Mouse (Mus musculus): ENCODE results near the gene Nt5c2. TPM values are rescaled to one million over a fixed set of nuclear protein-coding genes. Genes with fewer than 3 reads are reported as not detected.

Nt5c2 gene
- polyA plus RNA-seq, 1 experiment: 76.9 TPM

GRCm38 (mm10) chr19:46849443-46849997, 165.4 kb downstream of the Nt5c2 start:
- Histone ChIP-seq H3K9ac (ENCODE audit: low read depth, poor library complexity, severe bottlenecking) (no peak overlapping the region; the same call in 1 of the 2 replicates), H3K4me3 (ENCODE audit: low read depth, low read length) (0 out of 2 replicates have a peak overlapping the region, but pooled peaks have one; percentile 26), H3K4me1 (ENCODE audit: control insufficient read depth, insufficient read depth, low read length) (peaks cover 11% of the 10 kb centered on the region), H3K27me3 (ENCODE audit: control insufficient read depth, insufficient read depth, low read length, poor library complexity, severe bottlenecking) (no peaks in the 10 kb centered on the region), H3K36me3 (ENCODE audit: control insufficient read depth, insufficient read depth, low read length, poor library complexity, severe bottlenecking) (no peaks in the 10 kb centered on the region), H3K9me3 (replicated peaks; ENCODE audit: control insufficient read depth, insufficient read depth, low read length, poor library complexity, severe bottlenecking) (no peaks in the 10 kb centered on the region), H3K27ac (ENCODE audit: insufficient read depth, low read length) (0 out of 2 replicates have a peak overlapping the region, but pooled peaks have one; percentile 4)
- TF ChIP-seq CTCF (IDR thresholded peaks at IDR 0.05; ENCODE audit: low read depth, low read length) (no peak), POLR2A (IDR thresholded peaks at IDR 0.05; ENCODE audit: insufficient read depth, low read length) (no peak), EP300 (IDR thresholded peaks at IDR 0.05; ENCODE audit: insufficient read depth, low read depth, low read length) (no peak)

- Histone ChIP-seq H3K27me3 (ENCODE audit: control insufficient read depth, insufficient read depth, low read length, poor library complexity, severe bottlenecking) (no peaks in the 10 kb centered on the region), H3K36me3 (ENCODE audit: control insufficient read depth, insufficient read depth, low read length, poor library complexity, severe bottlenecking) (no peaks in the 10 kb centered on the region), H3K27ac (ENCODE audit: insufficient read depth, low read length) (0 out of 2 replicates have a peak overlapping the region, but pooled peaks have one; percentile 21), H3K4me3 (ENCODE audit: low read depth, low read length) (no peak overlapping the region), H3K4me1 (ENCODE audit: control insufficient read depth, insufficient read depth, low read length) (peaks cover 7% of the 10 kb centered on the region), H3K9ac (ENCODE audit: low read depth, poor library complexity, severe bottlenecking) (no peak overlapping the region), H3K9me3 (replicated peaks; ENCODE audit: control insufficient read depth, insufficient read depth, low read length, poor library complexity, severe bottlenecking) (no peaks in the 10 kb centered on the region)
- TF ChIP-seq POLR2A (IDR thresholded peaks at IDR 0.05; ENCODE audit: insufficient read depth, low read length): no peak
- no peak for TF ChIP-seq CTCF (IDR thresholded peaks at IDR 0.05; ENCODE audit: low read depth, low read length)
- no peak for TF ChIP-seq EP300 (IDR thresholded peaks at IDR 0.05; ENCODE audit: insufficient read depth, low read depth, low read length)
Observed at GRCm38 (mm10) chr19:46848381-46849268, 166.3 kb downstream of the Nt5c2 start.

- H3K9ac ChIP-seq (ENCODE audit: low read depth, poor library complexity, severe bottlenecking): no peak overlapping the region
- H3K36me3 ChIP-seq (ENCODE audit: control insufficient read depth, insufficient read depth, low read length, poor library complexity, severe bottlenecking): no peaks in the 10 kb centered on the region
- H3K27me3 ChIP-seq (ENCODE audit: control insufficient read depth, insufficient read depth, low read length, poor library complexity, severe bottlenecking): no peaks in the 10 kb centered on the region
- H3K4me3 ChIP-seq (ENCODE audit: low read depth, low read length): no peak overlapping the region
- no peaks in the 10 kb centered on the region for H3K9me3 ChIP-seq (replicated peaks; ENCODE audit: control insufficient read depth, insufficient read depth, low read length, poor library complexity, severe bottlenecking)
- peaks cover 4% of the 10 kb centered on the region for H3K4me1 ChIP-seq (ENCODE audit: control insufficient read depth, insufficient read depth, low read length)
- no peak overlapping the region for H3K27ac ChIP-seq (ENCODE audit: insufficient read depth, low read length)
- TF ChIP-seq EP300 (IDR thresholded peaks at IDR 0.05; ENCODE audit: insufficient read depth, low read depth, low read length) (no peak), CTCF (IDR thresholded peaks at IDR 0.05; ENCODE audit: low read depth, low read length) (no peak), POLR2A (IDR thresholded peaks at IDR 0.05; ENCODE audit: insufficient read depth, low read length) (no peak)
Observed at GRCm38 (mm10) chr19:46846459-46846858, 168.5 kb downstream of the Nt5c2 start.

GRCm38 (mm10) chr19:46846056-46846455, 168.9 kb downstream of the Nt5c2 start:
- Histone ChIP-seq H3K4me3 (ENCODE audit: low read depth, low read length) (no peak overlapping the region), H3K4me1 (ENCODE audit: control insufficient read depth, insufficient read depth, low read length) (peaks cover 4% of the 10 kb centered on the region), H3K27ac (ENCODE audit: insufficient read depth, low read length) (no peak overlapping the region), H3K9ac (ENCODE audit: low read depth, poor library complexity, severe bottlenecking) (no peak overlapping the region), H3K9me3 (replicated peaks; ENCODE audit: control insufficient read depth, insufficient read depth, low read length, poor library complexity, severe bottlenecking) (no peaks in the 10 kb centered on the region), H3K36me3 (ENCODE audit: control insufficient read depth, insufficient read depth, low read length, poor library complexity, severe bottlenecking) (no peaks in the 10 kb centered on the region), H3K27me3 (ENCODE audit: control insufficient read depth, insufficient read depth, low read length, poor library complexity, severe bottlenecking) (no peaks in the 10 kb centered on the region)
- TF ChIP-seq CTCF (IDR thresholded peaks at IDR 0.05; ENCODE audit: low read depth, low read length) (no peak), EP300 (IDR thresholded peaks at IDR 0.05; ENCODE audit: insufficient read depth, low read depth, low read length) (no peak), POLR2A (IDR thresholded peaks at IDR 0.05; ENCODE audit: insufficient read depth, low read length) (no peak)

GRCm38 (mm10) chr19:46843030-46843429, 171.9 kb downstream of the Nt5c2 start:
- H3K36me3 ChIP-seq (ENCODE audit: control insufficient read depth, insufficient read depth, low read length, poor library complexity, severe bottlenecking): no peaks in the 10 kb centered on the region
- no peak for TF ChIP-seq POLR2A (IDR thresholded peaks at IDR 0.05; ENCODE audit: insufficient read depth, low read length)
- no peak overlapping the region for H3K9ac ChIP-seq (ENCODE audit: low read depth, poor library complexity, severe bottlenecking)
- peaks cover 1% of the 10 kb centered on the region for H3K4me1 ChIP-seq (ENCODE audit: control insufficient read depth, insufficient read depth, low read length)
- no peaks in the 10 kb centered on the region for H3K27me3 ChIP-seq (ENCODE audit: control insufficient read depth, insufficient read depth, low read length, poor library complexity, severe bottlenecking)
- no peak overlapping the region for H3K4me3 ChIP-seq (ENCODE audit: low read depth, low read length)
- no peaks in the 10 kb centered on the region for H3K9me3 ChIP-seq (replicated peaks; ENCODE audit: control insufficient read depth, insufficient read depth, low read length, poor library complexity, severe bottlenecking)
- H3K27ac ChIP-seq (ENCODE audit: insufficient read depth, low read length): no peak overlapping the region

- Histone ChIP-seq H3K9me3 (replicated peaks; ENCODE audit: control insufficient read depth, insufficient read depth, low read length, poor library complexity, severe bottlenecking) (no peaks in the 10 kb centered on the region), H3K36me3 (ENCODE audit: control insufficient read depth, insufficient read depth, low read length, poor library complexity, severe bottlenecking) (no peaks in the 10 kb centered on the region), H3K27ac (ENCODE audit: insufficient read depth, low read length) (no peak overlapping the region), H3K4me1 (ENCODE audit: control insufficient read depth, insufficient read depth, low read length) (peaks cover 6% of the 10 kb centered on the region), H3K4me3 (ENCODE audit: low read depth, low read length) (no peak overlapping the region), H3K9ac (ENCODE audit: low read depth, poor library complexity, severe bottlenecking) (no peak overlapping the region), H3K27me3 (ENCODE audit: control insufficient read depth, insufficient read depth, low read length, poor library complexity, severe bottlenecking) (no peaks in the 10 kb centered on the region)
- TF ChIP-seq CTCF (IDR thresholded peaks at IDR 0.05; ENCODE audit: low read depth, low read length): no peak
Observed at GRCm38 (mm10) chr19:46841016-46841415, 173.9 kb downstream of the Nt5c2 start.

All from ES-Bruce4 (cell line).